Mouse (Mus musculus): ENCODE measurements around the gene Aes. TPM values are rescaled to one million over a fixed set of nuclear protein-coding genes. Genes with fewer than 3 reads are reported as not detected.

Aes gene
- polyA plus RNA-seq, 1 experiment from 2014 or later: 473 TPM

- peaks cover 40% of the 10 kb centered on the region for H3K4me1 ChIP-seq (ENCODE audit: control insufficient read depth, insufficient read depth, low read length)
- H3K27ac ChIP-seq (ENCODE audit: low read length): peak overlapping the region; percentile 88
- H3K27me3 ChIP-seq (replicated peaks; ENCODE audit: control insufficient read depth, insufficient read depth, low read length): no peaks in the 10 kb centered on the region
- H3K4me3 ChIP-seq (ENCODE audit: low read length): peak overlapping the region; percentile 99
- peak overlapping the region; percentile 99 for H3K9ac ChIP-seq (ENCODE audit: low read depth, low read length)
- peak overlapping the region; percentile 59 for H3K4me2 ChIP-seq (ENCODE audit: low read depth, low read length)
- 56% methylated on average over 7 of the region's 7 CpGs for WGBS
- H3K36me3 ChIP-seq (ENCODE audit: control insufficient read depth, insufficient read depth, low read length): peaks cover 12% of the 10 kb centered on the region; the same call in 1 of the 2 replicates
- 0 out of 2 replicates have a peak, but pooled peaks have one; percentile 1 for ATAC-seq
- no peaks in the 10 kb centered on the region for H3K9me3 ChIP-seq (ENCODE audit: control insufficient read depth, low read length)
Measured at GRCm38 (mm10) chr10:81542727-81543460, 16.4 kb upstream of the Aes start.

- H3K27me3 ChIP-seq (replicated peaks; ENCODE audit: control insufficient read depth, insufficient read depth, low read length): no peaks in the 10 kb centered on the region
- H3K4me3 ChIP-seq (ENCODE audit: low read length): peak overlapping the region; percentile 99
- 70% methylated on average over 1 of the region's 1 CpGs for WGBS
- peaks cover 12% of the 10 kb centered on the region; the same call in 1 of the 2 replicates for H3K36me3 ChIP-seq (ENCODE audit: control insufficient read depth, insufficient read depth, low read length)
- H3K4me1 ChIP-seq (ENCODE audit: control insufficient read depth, insufficient read depth, low read length): peaks cover 43% of the 10 kb centered on the region
- peak overlapping the region; percentile 99 for H3K9ac ChIP-seq (ENCODE audit: low read depth, low read length)
- peak overlapping the region; percentile 59 for H3K4me2 ChIP-seq (ENCODE audit: low read depth, low read length)
- ATAC-seq: no peak
- H3K9me3 ChIP-seq (ENCODE audit: control insufficient read depth, low read length): no peaks in the 10 kb centered on the region
- peak overlapping the region; percentile 88 for H3K27ac ChIP-seq (ENCODE audit: low read length)
Measured at GRCm38 (mm10) chr10:81543633-81544032, 15.7 kb upstream of the Aes start.

- peak overlapping the region; percentile 99 for H3K9ac ChIP-seq (ENCODE audit: low read depth, low read length)
- H3K27me3 ChIP-seq (replicated peaks; ENCODE audit: control insufficient read depth, insufficient read depth, low read length): no peaks in the 10 kb centered on the region
- peaks cover 6% of the 10 kb centered on the region; the same call in 1 of the 2 replicates for H3K36me3 ChIP-seq (ENCODE audit: control insufficient read depth, insufficient read depth, low read length)
- H3K9me3 ChIP-seq (ENCODE audit: control insufficient read depth, low read length): no peaks in the 10 kb centered on the region
- peak overlapping the region; percentile 99 for H3K4me3 ChIP-seq (ENCODE audit: low read length)
- under 1% methylated on average over 92 of the region's 93 CpGs for WGBS
- peak overlapping the region; percentile 88 for H3K27ac ChIP-seq (ENCODE audit: low read length)
- H3K4me1 ChIP-seq (ENCODE audit: control insufficient read depth, insufficient read depth, low read length): peaks cover 44% of the 10 kb centered on the region
- peak overlapping the region; percentile 59 for H3K4me2 ChIP-seq (ENCODE audit: low read depth, low read length)
- ATAC-seq: no peak
Measured at GRCm38 (mm10) chr10:81544296-81545160, 14.8 kb upstream of the Aes start.

GRCm38 (mm10) chr10:81545161-81545747, 14.0 kb upstream of the Aes start, which contains the start of gene Gna11:
Gna11 (minus strand) TSS chr10:81545190.
- H3K27ac ChIP-seq (ENCODE audit: low read length): peak within 1 kb of the TSS; percentile 98
- H3K27me3 ChIP-seq (replicated peaks; ENCODE audit: control insufficient read depth, insufficient read depth, low read length): no peaks in the 10 kb centered on the region
- H3K4me3 ChIP-seq (ENCODE audit: low read length): peak within 1 kb of the TSS; percentile 99
- H3K36me3 ChIP-seq (ENCODE audit: control insufficient read depth, insufficient read depth, low read length): peaks cover 2% of the 10 kb centered on the region; the same call in 1 of the 2 replicates
- H3K9ac ChIP-seq (ENCODE audit: low read depth, low read length): peak within 1 kb of the TSS; percentile 99
- ATAC-seq: peak; percentile 85
- peak within 1 kb of the TSS; percentile 71 for H3K4me2 ChIP-seq (ENCODE audit: low read depth, low read length)
- under 1% methylated on average over 58 of the region's 59 CpGs for WGBS
- H3K9me3 ChIP-seq (ENCODE audit: control insufficient read depth, low read length): no peaks in the 10 kb centered on the region
- peaks cover 46% of the 10 kb centered on the region for H3K4me1 ChIP-seq (ENCODE audit: control insufficient read depth, insufficient read depth, low read length)

- Histone ChIP-seq H3K27ac (ENCODE audit: low read length) (peak overlapping the region; percentile 98), H3K9ac (ENCODE audit: low read depth, low read length) (peak overlapping the region; percentile 61), H3K36me3 (ENCODE audit: control insufficient read depth, insufficient read depth, low read length) (no peaks in the 10 kb centered on the region), H3K4me2 (ENCODE audit: low read depth, low read length) (peak overlapping the region; percentile 44), H3K9me3 (ENCODE audit: control insufficient read depth, low read length) (no peaks in the 10 kb centered on the region), H3K27me3 (replicated peaks; ENCODE audit: control insufficient read depth, insufficient read depth, low read length) (no peaks in the 10 kb centered on the region), H3K4me3 (ENCODE audit: low read length) (peak overlapping the region; percentile 32; the same call in 1 of the 2 replicates), H3K4me1 (ENCODE audit: control insufficient read depth, insufficient read depth, low read length) (peaks cover 41% of the 10 kb centered on the region)
- WGBS: 47% methylated on average over 5 of the region's 5 CpGs
- ATAC-seq: peak; percentile 65
Measured at GRCm38 (mm10) chr10:81546332-81546731, 13.0 kb upstream of the Aes start.

DNA sequence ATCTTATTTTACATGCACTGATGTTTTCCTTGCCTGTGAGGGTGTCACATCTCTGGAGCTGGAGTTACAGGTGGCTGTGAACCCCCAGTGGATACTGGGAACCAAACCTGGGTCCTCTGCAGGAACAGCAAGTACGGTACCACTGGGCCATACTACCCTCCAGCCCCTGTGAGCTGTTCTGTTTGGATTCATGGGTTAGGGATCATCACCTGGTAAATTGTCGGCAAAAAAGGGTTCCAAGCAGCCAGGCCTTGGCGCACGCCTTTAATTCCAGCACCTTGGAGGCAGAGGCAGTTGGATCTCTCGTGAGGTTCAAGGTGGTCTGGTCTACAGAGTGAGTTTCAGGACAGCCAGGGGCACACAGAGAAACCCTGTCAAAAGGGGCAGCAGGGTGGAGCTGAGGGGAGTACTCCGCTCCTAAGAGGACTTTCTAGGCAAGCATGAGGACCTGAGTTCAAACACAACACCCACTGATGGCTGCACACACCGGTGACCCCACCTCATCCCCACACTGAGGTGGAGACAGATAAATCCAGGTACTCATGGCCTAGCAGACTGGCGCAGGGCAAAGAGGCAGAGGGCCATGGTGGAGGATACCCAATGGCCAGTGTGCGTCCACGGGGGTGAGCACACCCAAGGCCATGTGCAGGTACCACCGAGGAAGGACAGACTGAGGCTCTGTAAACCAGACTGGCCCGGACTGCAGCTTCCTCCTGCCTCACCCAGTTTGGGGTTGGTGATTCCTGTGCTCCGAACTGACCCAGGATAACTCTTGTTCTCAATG, 12.3 kb upstream of the Aes start:
- peak overlapping the region; percentile 95 for H3K27ac ChIP-seq (ENCODE audit: low read length)
- no peaks in the 10 kb centered on the region for H3K36me3 ChIP-seq (ENCODE audit: control insufficient read depth, insufficient read depth, low read length)
- no peaks in the 10 kb centered on the region for H3K9me3 ChIP-seq (ENCODE audit: control insufficient read depth, low read length)
- WGBS: 78% methylated on average over 13 of the region's 13 CpGs
- ATAC-seq: no peak
- H3K9ac ChIP-seq (ENCODE audit: low read depth, low read length): peak overlapping the region; percentile 29; the same call in 1 of the 2 replicates
- peak overlapping the region; percentile 35 for H3K4me2 ChIP-seq (ENCODE audit: low read depth, low read length)
- 0 out of 2 replicates have a peak overlapping the region, but pooled peaks have one; percentile 11 for H3K4me3 ChIP-seq (ENCODE audit: low read length)
- H3K27me3 ChIP-seq (replicated peaks; ENCODE audit: control insufficient read depth, insufficient read depth, low read length): no peaks in the 10 kb centered on the region
- peaks cover 41% of the 10 kb centered on the region for H3K4me1 ChIP-seq (ENCODE audit: control insufficient read depth, insufficient read depth, low read length)

DNA sequence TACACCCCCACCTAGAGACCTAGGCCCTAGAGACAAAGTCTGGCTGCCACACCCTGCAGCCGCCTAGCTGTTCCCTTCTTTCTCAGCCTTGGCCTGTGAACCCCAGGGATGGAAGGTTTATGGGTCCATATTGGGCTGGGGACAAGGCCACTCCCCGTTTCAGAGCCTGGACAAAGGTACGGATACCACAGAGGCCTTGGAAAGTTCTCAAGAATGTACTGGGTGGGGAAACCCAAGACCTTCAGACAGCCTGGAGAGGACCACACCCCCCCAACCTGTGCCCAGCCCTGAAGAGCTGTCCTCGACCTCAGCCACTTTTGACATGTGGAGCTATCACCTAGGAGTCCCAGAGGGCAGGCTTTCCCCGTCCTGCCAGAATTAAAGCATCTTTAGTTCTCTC, 10.3 kb upstream of the Aes start:
- Histone ChIP-seq H3K36me3 (ENCODE audit: control insufficient read depth, insufficient read depth, low read length) (no peaks in the 10 kb centered on the region), H3K9ac (ENCODE audit: low read depth, low read length) (peak overlapping the region; percentile 33), H3K9me3 (ENCODE audit: control insufficient read depth, low read length) (no peaks in the 10 kb centered on the region), H3K27me3 (replicated peaks; ENCODE audit: control insufficient read depth, insufficient read depth, low read length) (no peaks in the 10 kb centered on the region), H3K27ac (ENCODE audit: low read length) (peak overlapping the region; percentile 92), H3K4me1 (ENCODE audit: control insufficient read depth, insufficient read depth, low read length) (peaks cover 23% of the 10 kb centered on the region), H3K4me3 (ENCODE audit: low read length) (no peak overlapping the region), H3K4me2 (ENCODE audit: low read depth, low read length) (peak overlapping the region; percentile 6)
- peak; percentile 12 for ATAC-seq
- WGBS: 46% methylated on average over 5 of the region's 5 CpGs

- peaks cover 21% of the 10 kb centered on the region for H3K4me1 ChIP-seq (ENCODE audit: control insufficient read depth, insufficient read depth, low read length)
Measured at GRCm38 (mm10) chr10:81550257-81550656, 9.0 kb upstream of the Aes start.

More at GRCm38 (mm10) chr10:81550257-81550656, 9.0 kb upstream of the Aes start:
- no peaks in the 10 kb centered on the region for H3K9me3 ChIP-seq (ENCODE audit: control insufficient read depth, low read length)
- 17% methylated on average over 7 of the region's 7 CpGs for WGBS
- no peaks in the 10 kb centered on the region for H3K27me3 ChIP-seq (replicated peaks; ENCODE audit: control insufficient read depth, insufficient read depth, low read length)
- ATAC-seq: no peak
- H3K4me3 ChIP-seq (ENCODE audit: low read length): no peak overlapping the region
- peak overlapping the region; percentile 33; the same call in 1 of the 2 replicates for H3K9ac ChIP-seq (ENCODE audit: low read depth, low read length)
- H3K27ac ChIP-seq (ENCODE audit: low read length): peak overlapping the region; percentile 92
- H3K36me3 ChIP-seq (ENCODE audit: control insufficient read depth, insufficient read depth, low read length): no peaks in the 10 kb centered on the region
- no peak overlapping the region for H3K4me2 ChIP-seq (ENCODE audit: low read depth, low read length)

Measured in intestine, embryonic 16.5 days (tissue).